Mouse (Mus musculus) megakaryocyte, embryonic 14.5 days (primary cell): ENCODE measurements around the gene Gramd1b.

Experiments
- FLI1 ChIP-seq: IDR thresholded peaks from 2 replicates; pipeline ENCODE4 v1.6.1; 2012; ENCODE audit warnings: low read length, inconsistent platforms, mixed read lengths
- GATA1 ChIP-seq: IDR thresholded peaks from 3 replicates; pipeline ENCODE4 v1.6.1; 2012; ENCODE audit warnings: mixed read lengths, low read length, inconsistent platforms, borderline replicate concordance

DNA sequence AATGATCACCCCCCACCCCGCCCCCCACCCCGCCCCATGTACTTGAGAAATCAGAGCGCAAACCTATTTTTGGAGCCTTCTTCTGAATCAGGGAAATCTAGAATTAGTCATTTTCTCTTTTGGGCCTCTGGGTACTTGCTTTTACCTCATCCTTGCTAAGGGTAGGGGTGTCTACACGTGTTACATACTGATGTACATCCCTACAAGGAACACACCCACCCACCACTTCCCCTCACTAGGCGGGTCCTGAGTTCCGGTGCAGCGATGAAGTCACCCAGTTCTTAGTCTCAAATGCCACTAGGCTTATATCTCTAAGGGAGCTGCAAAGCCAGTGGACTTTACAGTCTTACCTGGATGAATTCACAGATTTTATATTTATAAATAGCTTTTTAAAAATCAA, 187.4 kb downstream of the Gramd1b start:
- no peak for TF ChIP-seq GATA1
- TF ChIP-seq FLI1: no peak
